Comparison of ENCODE assay signal across 24 mouse cellular contexts in the genomic region with DNA sequence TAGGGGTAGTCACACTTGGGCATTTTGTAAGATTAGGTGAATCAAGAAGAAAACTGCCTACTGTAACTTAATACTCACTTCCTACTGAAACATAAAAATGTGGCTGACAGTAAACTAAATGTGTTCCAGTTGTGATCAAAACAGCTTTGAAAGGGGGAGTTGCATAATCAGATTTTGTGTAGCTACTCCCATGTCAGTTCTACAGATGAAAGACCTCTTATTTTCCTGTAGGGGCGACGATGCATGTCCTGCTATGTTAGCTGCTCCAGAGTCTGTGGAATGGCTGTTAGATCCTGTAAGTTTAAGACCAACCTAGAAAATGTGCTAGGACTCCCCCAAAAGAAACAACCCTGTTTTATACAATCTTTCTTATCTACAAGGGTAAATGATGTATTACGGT.
DNase-seq lines count a peak whose midpoint lies in the region; ATAC-seq and TF ChIP-seq lines count a peak whose summit lies in the region.
"Had no signal": no experiment of that assay in that cellular context is flagged by ENCODE, and none has a peak within 500 bp of the region (broad histone marks: within the 10 kb centered on the region; RNA-seq: fewer than 3 reads in every experiment).

No protein-coding gene starts in this region.

- no peaks in the 10 kb centered on the region; the same call in 1 of the 2 replicates for H3K27me3 ChIP-seq in kidney, adult 2 months (replicated peaks; ENCODE audit: control insufficient read depth, insufficient read depth, low read length)
- H3K27me3 ChIP-seq in kidney, embryonic 15.5 days: no peaks in the 10 kb centered on the region
- H3K27me3 ChIP-seq in kidney, postnatal 0 days (ENCODE audit: insufficient read depth, low read length): no peaks in the 10 kb centered on the region
- no peaks in the 10 kb centered on the region for H3K27me3 ChIP-seq in forebrain, embryonic 14.5 days (replicated peaks; ENCODE audit: control insufficient read depth, insufficient read depth, low read length)
- H3K27me3 ChIP-seq: forebrain, embryonic 12.5 days; forebrain, embryonic 15.5 days had no signal

- H3K4me2 ChIP-seq in kidney, embryonic 15.5 days: no peak overlapping the region
- no peak overlapping the region for H3K4me2 ChIP-seq in kidney, postnatal 0 days (ENCODE audit: low read length)
- no peak overlapping the region for H3K4me2 ChIP-seq in forebrain, embryonic 14.5 days (ENCODE audit: low read length)
- H3K4me2 ChIP-seq: embryonic facial prominence, embryonic 13.5 days; embryonic facial prominence, embryonic 15.5 days; forebrain, embryonic 12.5 days; forebrain, embryonic 15.5 days had no signal

- H3K9ac ChIP-seq in kidney, embryonic 15.5 days: no peak overlapping the region
- H3K9ac ChIP-seq in kidney, postnatal 0 days (ENCODE audit: low read depth, low read length): no peak overlapping the region
- no peak overlapping the region for H3K9ac ChIP-seq in forebrain, embryonic 14.5 days (ENCODE audit: low read length)
- H3K9ac ChIP-seq: embryonic facial prominence, embryonic 13.5 days; embryonic facial prominence, embryonic 15.5 days; forebrain, embryonic 12.5 days; forebrain, embryonic 15.5 days; forebrain, postnatal 0 days had no signal

- no peak overlapping the region for H3K27ac ChIP-seq in kidney, adult 2 months (ENCODE audit: insufficient read depth, low read depth, low read length)
- no peak overlapping the region; the same call in 1 of the 2 replicates for H3K27ac ChIP-seq in kidney, embryonic 15.5 days
- no peak overlapping the region for H3K27ac ChIP-seq in kidney, postnatal 0 days
- no peak overlapping the region for H3K27ac ChIP-seq in forebrain, embryonic 14.5 days (ENCODE audit: low read depth, low read length)
- H3K27ac ChIP-seq: embryonic facial prominence, embryonic 13.5 days; embryonic facial prominence, embryonic 15.5 days; forebrain, embryonic 10.5 days; forebrain, embryonic 12.5 days; forebrain, embryonic 15.5 days had no signal

- DNase-seq in kidney, adult 2 months: peak; percentile 2
- no peak for DNase-seq in kidney, postnatal 25 days
- DNase-seq in kidney, postnatal 10 days: no peak
- DNase-seq in kidney, postnatal 0 days (ENCODE audit: low spot score): peak; percentile 87
- DNase-seq in kidney, postnatal 14 days: no peak
- DNase-seq in forebrain, embryonic 14.5 days (ENCODE audit: low spot score): no peak
- DNase-seq: adrenal gland, adult 2 months; adrenal gland, postnatal 10 days; adrenal gland, postnatal 25 days; cerebellum, adult 11 months; cerebellum, adult 18-20 months; cerebellum, adult 8-10 months; cerebellum, adult 9-11 months; cerebellum, postnatal 14 days; cerebellum, postnatal 36 days; embryo, embryonic 11 days; forebrain, postnatal 0 days had no signal

- no peaks in the 10 kb centered on the region for H3K36me3 ChIP-seq in kidney, adult 2 months (ENCODE audit: control insufficient read depth, insufficient read depth, low read length)
- H3K36me3 ChIP-seq in kidney, embryonic 15.5 days: no peaks in the 10 kb centered on the region
- H3K36me3 ChIP-seq in kidney, postnatal 0 days (ENCODE audit: insufficient read depth, low read length): no peaks in the 10 kb centered on the region
- H3K36me3 ChIP-seq in forebrain, embryonic 14.5 days (ENCODE audit: control insufficient read depth, insufficient read depth, low read length): no peaks in the 10 kb centered on the region
- H3K36me3 ChIP-seq: embryonic facial prominence, embryonic 13.5 days; embryonic facial prominence, embryonic 15.5 days; forebrain, embryonic 10.5 days; forebrain, embryonic 12.5 days; forebrain, embryonic 15.5 days had no signal

- H3K4me1 ChIP-seq in kidney, adult 2 months (ENCODE audit: control insufficient read depth, insufficient read depth, low read length): no peaks in the 10 kb centered on the region
- peaks cover 22% of the 10 kb centered on the region for H3K4me1 ChIP-seq in kidney, embryonic 15.5 days
- peaks cover 4% of the 10 kb centered on the region; the same call in 1 of the 2 replicates for H3K4me1 ChIP-seq in kidney, postnatal 0 days (replicated peaks; ENCODE audit: insufficient read depth, low read length)
- peaks cover 2% of the 10 kb centered on the region; the same call in 1 of the 2 replicates for H3K4me1 ChIP-seq in forebrain, embryonic 14.5 days (ENCODE audit: control insufficient read depth, insufficient read depth, low read length)
- H3K4me1 ChIP-seq: embryonic facial prominence, embryonic 15.5 days; forebrain, embryonic 15.5 days had no signal

- H3K4me3 ChIP-seq in kidney, adult 2 months (ENCODE audit: insufficient read depth, low read depth, low read length): no peak overlapping the region
- no peak overlapping the region for H3K4me3 ChIP-seq in kidney, embryonic 15.5 days (replicated peaks)
- H3K4me3 ChIP-seq in kidney, postnatal 0 days (replicated peaks; ENCODE audit: low read depth, low read length): no peak overlapping the region
- no peak overlapping the region for H3K4me3 ChIP-seq in forebrain, embryonic 14.5 days (ENCODE audit: low read depth, low read length)
- H3K4me3 ChIP-seq: embryonic facial prominence, embryonic 13.5 days; embryonic facial prominence, embryonic 15.5 days; erythroblast, embryonic 14.5 days; forebrain, embryonic 10.5 days; forebrain, embryonic 12.5 days; forebrain, embryonic 15.5 days had no signal

- H3K9me3 ChIP-seq in kidney, embryonic 15.5 days (replicated peaks): no peaks in the 10 kb centered on the region
- H3K9me3 ChIP-seq in kidney, postnatal 0 days (replicated peaks; ENCODE audit: low read length): no peaks in the 10 kb centered on the region
- H3K9me3 ChIP-seq in forebrain, embryonic 14.5 days (replicated peaks; ENCODE audit: control insufficient read depth, low read length): no peaks in the 10 kb centered on the region
- H3K9me3 ChIP-seq: embryonic facial prominence, embryonic 13.5 days; embryonic facial prominence, embryonic 15.5 days; forebrain, embryonic 10.5 days; forebrain, embryonic 12.5 days; forebrain, embryonic 15.5 days had no signal

- no peak for TF ChIP-seq CTCF in kidney, adult 2 months (conservative IDR thresholded peaks at IDR 0.05; ENCODE audit: insufficient read depth, insufficient read length, low read depth, low read length)
- no peak for TF ChIP-seq CTCF in kidney, postnatal 0 days (IDR thresholded peaks at IDR 0.05; ENCODE audit: low read depth)

- no peak for TF ChIP-seq POLR2A in kidney, adult 2 months (IDR thresholded peaks at IDR 0.05; ENCODE audit: low read depth, low read length)

- 59% methylated on average over 3 of the region's 3 CpGs for WGBS in kidney, adult 2 months
- 41% methylated on average over 3 of the region's 3 CpGs for WGBS in kidney, embryonic 15.5 days
- WGBS in kidney, postnatal 0 days: 29% methylated on average over 3 of the region's 3 CpGs
- 85% methylated on average over 3 of the region's 3 CpGs for WGBS in forebrain, embryonic 14.5 days

- peak; percentile 82 for ATAC-seq in kidney, embryonic 15.5 days (replicated peaks; ENCODE audit: low FRiP score)
- ATAC-seq in kidney, postnatal 0 days (replicated peaks; ENCODE audit: low FRiP score, low read depth): 0 out of 2 replicates have a peak, but pooled peaks have one; percentile 54
- ATAC-seq in forebrain, embryonic 14.5 days: no peak
- ATAC-seq: forebrain, embryonic 15.5 days; forebrain, postnatal 0 days had no signal

Comparison
In these comparisons a context has a peak if more than half of its experiments do, and no peak if none do; other contexts are left out.
1. DNase-seq: peak in kidney, adult 2 months (single experiment) and kidney, postnatal 0 days (single experiment); none in kidney, postnatal 25 days (0 of 2), kidney, postnatal 10 days (single experiment), kidney, postnatal 14 days (single experiment) and forebrain, embryonic 14.5 days (single experiment).